ENCODE assay signal across 17 mouse cellular contexts in genomic region chr14:24140297-24140812, GRCm38 (mm10).
DNase-seq lines count a peak whose midpoint lies in the region; ATAC-seq lines count a peak whose summit lies in the region.
"Had no signal": no experiment of that assay in that cellular context is flagged by ENCODE, and none has a peak within 500 bp of the region (broad histone marks: within the 10 kb centered on the region; RNA-seq: fewer than 3 reads in every experiment).

No protein-coding gene starts in this region.

- H3K9ac ChIP-seq in heart, embryonic 12.5 days: no peak overlapping the region
- peak overlapping the region; percentile 34; the same call in 1 of the 2 replicates for H3K9ac ChIP-seq in liver, embryonic 11.5 days (ENCODE audit: low read depth, low read length)
- H3K9ac ChIP-seq in forebrain, embryonic 11.5 days (ENCODE audit: low read length): no peak overlapping the region
- H3K9ac ChIP-seq: lung, embryonic 15.5 days; neural tube, embryonic 13.5 days had no signal

- intact Hi-C loops in heart, postnatal 36 days (cut with DNase I): no loop called here

- H3K9me3 ChIP-seq in heart, embryonic 12.5 days (replicated peaks): no peaks in the 10 kb centered on the region
- no peaks in the 10 kb centered on the region for H3K9me3 ChIP-seq in liver, embryonic 11.5 days (ENCODE audit: control insufficient read depth, low read length)
- no peaks in the 10 kb centered on the region for H3K9me3 ChIP-seq in forebrain, embryonic 11.5 days (ENCODE audit: control insufficient read depth, low read length)
- H3K9me3 ChIP-seq: limb, embryonic 10.5 days; lung, embryonic 15.5 days; neural tube, embryonic 13.5 days had no signal

- no peaks in the 10 kb centered on the region for H3K27me3 ChIP-seq in heart, embryonic 12.5 days (replicated peaks)
- no peaks in the 10 kb centered on the region for H3K27me3 ChIP-seq in liver, embryonic 11.5 days (replicated peaks; ENCODE audit: control insufficient read depth, insufficient read depth, low read length)
- no peaks in the 10 kb centered on the region for H3K27me3 ChIP-seq in forebrain, embryonic 11.5 days (ENCODE audit: control insufficient read depth, insufficient read depth, low read length)
- H3K27me3 ChIP-seq: lung, embryonic 15.5 days; megakaryocyte, embryonic 14.5 days; neural tube, embryonic 13.5 days had no signal

- no peak overlapping the region for H3K27ac ChIP-seq in heart, embryonic 12.5 days (ENCODE audit: poor library complexity, severe bottlenecking)
- peak overlapping the region; percentile 26 for H3K27ac ChIP-seq in liver, embryonic 11.5 days (ENCODE audit: low read depth, low read length)
- H3K27ac ChIP-seq in forebrain, embryonic 11.5 days (ENCODE audit: low read depth, low read length): no peak overlapping the region
- H3K27ac ChIP-seq: limb, embryonic 10.5 days; lung, embryonic 15.5 days; neural tube, embryonic 13.5 days had no signal

- peaks cover 75% of the 10 kb centered on the region for H3K36me3 ChIP-seq in heart, embryonic 12.5 days
- peaks cover 5% of the 10 kb centered on the region for H3K36me3 ChIP-seq in liver, embryonic 11.5 days (ENCODE audit: control insufficient read depth, insufficient read depth, low read length)
- no peaks in the 10 kb centered on the region; the same call in 1 of the 2 replicates for H3K36me3 ChIP-seq in forebrain, embryonic 11.5 days (ENCODE audit: control insufficient read depth, insufficient read depth, low read length)

- WGBS in heart, embryonic 12.5 days: 49% methylated on average over 8 of the region's 8 CpGs
- WGBS in liver, embryonic 11.5 days: 43% methylated on average over 8 of the region's 8 CpGs
- 90% methylated on average over 8 of the region's 8 CpGs for WGBS in forebrain, embryonic 11.5 days

- no peak for DNase-seq in heart, postnatal 36 days
- peak; percentile 55 for DNase-seq in c-Kit-negative CD71-positive TER-119-positive erythroid progenitor cells, embryonic 14.5 days (ENCODE audit: low read depth, low spot score)
- DNase-seq in liver, embryonic 11.5 days (ENCODE audit: low spot score): no peak
- peak; percentile 48 to 83 for DNase-seq in spleen, postnatal 10 days (ENCODE audit: low spot score in 2 of 2)
- no peak for DNase-seq in urinary bladder, postnatal 25 days (ENCODE audit: low spot score)
- DNase-seq in lung, postnatal 10 days: no peak
- DNase-seq in forebrain, embryonic 11.5 days (ENCODE audit: low spot score): no peak
- DNase-seq: B cell, adult 2 months; cerebellum, postnatal 10 days; heart, postnatal 4 days; kidney, adult 8-10 months; kidney, postnatal 4 days had no signal

- H3K4me2 ChIP-seq in heart, embryonic 12.5 days: no peak overlapping the region
- H3K4me2 ChIP-seq in liver, embryonic 11.5 days: peak overlapping the region; percentile 40
- no peak overlapping the region for H3K4me2 ChIP-seq in forebrain, embryonic 11.5 days (ENCODE audit: low read depth, low read length, severe bottlenecking)
- H3K4me2 ChIP-seq: lung, embryonic 15.5 days; neural tube, embryonic 13.5 days had no signal

- H3K4me1 ChIP-seq in heart, embryonic 12.5 days (replicated peaks): peaks cover 20% of the 10 kb centered on the region
- H3K4me1 ChIP-seq in liver, embryonic 11.5 days (replicated peaks; ENCODE audit: control insufficient read depth, insufficient read depth, low read length): peaks cover 40% of the 10 kb centered on the region
- H3K4me1 ChIP-seq in forebrain, embryonic 11.5 days (replicated peaks; ENCODE audit: control insufficient read depth, insufficient read depth, low read length): 0 out of 2 replicates have a peak, but pooled peaks cover 2% of the 10 kb centered on the region
- H3K4me1 ChIP-seq: lung, embryonic 15.5 days; megakaryocyte, embryonic 14.5 days had no signal

- no peak overlapping the region for H3K4me3 ChIP-seq in heart, embryonic 12.5 days
- no peak overlapping the region for H3K4me3 ChIP-seq in liver, embryonic 11.5 days (ENCODE audit: low read depth, low read length)
- H3K4me3 ChIP-seq in forebrain, embryonic 11.5 days (ENCODE audit: low read depth, low read length): no peak overlapping the region
- H3K4me3 ChIP-seq: limb, embryonic 10.5 days; lung, embryonic 15.5 days; megakaryocyte, embryonic 14.5 days; neural tube, embryonic 13.5 days had no signal

- peak; percentile 79 for ATAC-seq in heart, embryonic 12.5 days (ENCODE audit: insufficient number of reproducible peaks, low FRiP score)
- peak; percentile 85 for ATAC-seq in liver, embryonic 11.5 days (replicated peaks; ENCODE audit: low FRiP score)
- no peak for ATAC-seq in forebrain, embryonic 11.5 days (replicated peaks; ENCODE audit: low FRiP score)

Comparison
In these comparisons a context has a peak if more than half of its experiments do, and no peak if none do; other contexts are left out.
1. DNase-seq: peak in c-Kit-negative CD71-positive TER-119-positive erythroid progenitor cells, embryonic 14.5 days (single experiment) and spleen, postnatal 10 days (2 of 2); none in heart, postnatal 36 days (0 of 2), liver, embryonic 11.5 days (single experiment), urinary bladder, postnatal 25 days (single experiment), lung, postnatal 10 days (single experiment) and forebrain, embryonic 11.5 days (single experiment).